Mouse (Mus musculus) cerebellum, adult 2 months (tissue): ENCODE measurements at regions not wholly inside any gene's neighbourhood (a gene's known extent, or its start where the extent isn't known, plus 50 kb on each side); places are given as distances from the start of the nearest gene placed in this dataset.

Experiments used
- CTCF ChIP-seq: fragments of 200-500 bp; IDR thresholded peaks from 2 replicates; pipeline ENCODE4 v1.5.1; 2011; ENCODE audit warnings: low read depth, mild to moderate bottlenecking, control low read depth, low read length, moderate library complexity, borderline replicate concordance; ENCODE audit not compliant: insufficient read depth
- POLR2A ChIP-seq: fragments of 200-500 bp; IDR thresholded peaks from 2 replicates; pipeline ENCODE4 v1.6.1; 2011; ENCODE audit warnings: low read length, control low read depth, borderline replicate concordance; ENCODE audit not compliant: insufficient read depth

GRCm38 (mm10) chr10:24493936-24494335 is 101.3 kb upstream of the Ccn2 start:
- TF ChIP-seq CTCF, result no peak
- TF ChIP-seq POLR2A, result no peak
